Mouse (Mus musculus) embryonic stem cell, embryonic (primary cell): ENCODE measurements around the gene Thsd4.

Source experiments
- CTCF ChIA-PET, 4 experiments: fragments of 300-600 bp in 2 of 4; fragments of 350-600 bp in 2 of 4; sonication (Branson Sonifier 250); formaldehyde crosslinking; loops; one replicate each; lab custom pipeline; 2022; ENCODE audit warnings: inconsistent platforms in 2 of 4; lab: Charles Lee
- POLR2A ChIA-PET, 4 experiments: fragments of 300-600 bp in 2 of 4; fragments of 350-600 bp in 2 of 4; sonication (Branson Sonifier 250); formaldehyde crosslinking; loops; one replicate each; lab custom pipeline; 2022; ENCODE audit warnings: antibody characterized with exemption in 4 of 4, inconsistent platforms in 1 of 4; lab: Charles Lee

Thsd4 gene

DNA sequence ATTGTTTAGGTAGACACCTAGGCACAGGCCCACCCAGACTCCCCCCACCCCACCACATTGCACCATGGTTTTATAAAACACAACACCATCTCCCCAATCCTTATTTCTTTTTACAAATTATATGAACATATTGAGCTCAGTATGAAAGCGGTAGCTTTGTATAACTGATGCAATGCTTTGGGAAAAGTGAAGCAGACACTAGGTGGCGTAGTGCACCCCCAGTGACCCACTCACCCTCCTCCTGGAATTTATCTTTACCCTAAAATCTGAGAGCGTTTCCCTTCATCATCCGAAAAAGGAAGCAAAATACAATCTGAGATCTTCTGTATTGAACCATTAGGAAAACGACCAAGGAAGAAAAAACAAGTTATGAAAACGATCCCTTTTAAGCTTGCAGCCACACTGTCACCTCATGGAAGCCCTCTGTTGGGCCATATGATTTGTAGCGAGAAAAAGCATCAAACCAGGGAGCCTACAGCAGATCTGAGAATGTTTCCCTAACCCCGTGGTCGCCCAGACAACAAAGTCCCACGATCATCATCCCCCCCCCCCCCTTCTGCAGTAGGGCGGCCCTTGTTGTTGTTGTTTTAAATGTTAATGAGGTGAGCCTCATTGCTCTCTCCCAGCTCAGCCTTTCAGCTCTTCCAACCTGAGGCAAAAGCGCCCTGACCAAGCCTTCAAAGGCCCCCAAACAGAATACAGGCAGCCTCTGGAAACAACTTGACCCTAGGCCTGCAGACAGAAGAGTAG, 246.3 kb downstream of the Thsd4 start:
- CTCF ChIA-PET, result interaction anchor here (0.5 to 3.2 kb wide), 58 partner anchors 9 to 1126 kb away, joined by 3 to 24 read pairs (median 4); no protein-coding TSS in a partner anchor
- POLR2A ChIA-PET, result interaction anchor here in 3 of 4 experiments (0.6 to 1.4 kb wide), 14 partner anchors 9 to 745 kb away, joined by 3 to 9 read pairs (median 4); no protein-coding TSS in a partner anchor

DNA sequence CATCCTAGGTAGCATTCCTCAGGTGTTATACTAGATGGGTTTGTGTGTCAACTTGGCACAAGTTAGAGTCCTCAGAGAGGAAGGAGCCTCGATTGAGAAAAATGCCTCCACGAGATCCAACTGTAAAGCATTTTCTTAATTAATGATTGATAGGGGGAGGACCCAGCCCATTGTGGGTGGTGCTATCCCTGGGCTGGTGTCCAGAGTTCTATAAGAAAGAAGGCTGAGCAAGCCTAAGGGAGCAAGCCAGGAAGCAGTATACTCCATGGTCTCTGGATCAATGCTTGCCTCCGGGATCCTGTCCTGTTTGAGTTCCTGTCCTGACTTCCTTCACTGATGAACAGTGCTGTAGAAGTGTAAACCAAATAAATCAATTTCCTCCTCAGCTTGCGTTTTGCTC, 247.3 kb downstream of the Thsd4 start:
- POLR2A ChIA-PET, result no interaction called here
- CTCF ChIA-PET, result interaction anchor here in 3 of 4 experiments (0.6 to 2.2 kb wide), 4 partner anchors 8 to 518 kb away, joined by 3 to 11 read pairs (median 7); no protein-coding TSS in a partner anchor

DNA sequence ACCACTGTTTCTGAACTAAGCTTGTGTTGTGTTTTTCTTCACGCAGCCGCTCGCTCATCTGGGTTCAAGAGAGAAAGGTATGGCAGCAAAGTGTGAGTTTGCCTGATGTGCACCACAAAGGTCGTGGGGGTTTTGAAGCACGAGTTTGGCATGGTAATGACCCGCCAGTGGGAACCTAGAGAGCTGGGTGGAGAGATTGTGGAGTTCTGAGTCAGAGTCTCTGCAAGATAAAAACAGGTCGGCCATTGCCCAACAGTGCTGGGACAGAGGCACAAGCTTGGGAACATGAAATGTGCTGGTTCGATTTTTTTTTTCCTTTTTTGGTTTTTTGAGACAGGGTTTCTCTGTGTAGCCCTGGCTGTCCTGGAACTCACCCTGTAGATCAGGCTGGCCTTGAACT, 249.5 kb downstream of the Thsd4 start:
- POLR2A ChIA-PET, result interaction anchor here in 3 of 4 experiments (0.6 to 1.9 kb wide), 10 partner anchors 9 to 1354 kb away, joined by 3 to 18 read pairs (median 4); no protein-coding TSS in a partner anchor
- CTCF ChIA-PET, result interaction anchor here in 2 of 4 experiments (0.7 to 1.3 kb wide), 4 partner anchors 11 to 303 kb away, joined by 3 to 4 read pairs (median 3); no protein-coding TSS in a partner anchor

DNA sequence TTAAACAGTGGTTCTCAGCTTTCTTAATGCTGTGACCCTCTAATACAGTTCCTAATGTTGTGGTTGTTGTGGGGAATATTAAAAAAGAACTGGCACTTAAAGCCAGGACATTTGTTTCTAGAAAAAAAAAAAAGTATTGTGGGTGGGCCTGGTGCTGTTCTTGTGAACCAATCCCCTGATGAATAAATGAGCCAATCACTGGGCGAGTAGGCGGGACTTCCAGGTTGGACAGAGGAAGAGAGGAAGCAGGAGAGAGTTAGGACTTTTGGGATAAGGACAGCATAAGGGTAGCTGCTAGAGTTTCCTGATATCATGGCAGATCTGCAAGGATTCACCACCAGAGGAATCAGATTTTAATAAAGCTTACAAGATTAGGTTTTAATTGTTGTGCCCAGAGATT, 249.9 kb downstream of the Thsd4 start:
- ChIA-PET CTCF (interaction anchor here in 2 of 4 experiments (0.7 to 1.3 kb wide), 4 partner anchors 11 to 303 kb away, joined by 3 to 4 read pairs (median 3); no protein-coding TSS in a partner anchor), POLR2A (interaction anchor here in 3 of 4 experiments (0.7 to 1.9 kb wide), 10 partner anchors 9 to 663 kb away, joined by 3 to 6 read pairs (median 3); no protein-coding TSS in a partner anchor)

DNA sequence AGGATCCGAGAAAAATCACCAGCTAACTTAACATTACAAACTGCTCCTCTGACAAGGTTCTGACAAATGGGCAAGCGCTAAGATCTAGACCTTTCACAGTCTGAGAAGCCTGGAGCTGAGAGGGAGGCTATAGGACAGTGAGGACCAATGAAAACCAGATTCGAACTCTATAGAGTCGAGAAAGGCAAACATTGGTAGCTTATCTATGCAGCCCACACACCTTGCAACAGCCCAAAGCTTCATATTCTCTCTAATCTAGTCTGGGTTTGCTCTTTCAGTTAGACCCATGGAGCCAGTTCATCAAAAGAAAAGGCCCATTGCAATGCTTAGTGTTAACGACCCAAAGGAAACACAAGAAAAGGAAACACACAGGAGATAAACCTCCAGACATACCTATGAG, 252.0 kb downstream of the Thsd4 start:
- CTCF ChIA-PET, result no interaction called here
- POLR2A ChIA-PET, result interaction anchor here in 1 of 4 experiments (0.6 kb wide), 1 partner anchor 13 kb away, joined by 3 read pairs; no protein-coding TSS in a partner anchor

DNA sequence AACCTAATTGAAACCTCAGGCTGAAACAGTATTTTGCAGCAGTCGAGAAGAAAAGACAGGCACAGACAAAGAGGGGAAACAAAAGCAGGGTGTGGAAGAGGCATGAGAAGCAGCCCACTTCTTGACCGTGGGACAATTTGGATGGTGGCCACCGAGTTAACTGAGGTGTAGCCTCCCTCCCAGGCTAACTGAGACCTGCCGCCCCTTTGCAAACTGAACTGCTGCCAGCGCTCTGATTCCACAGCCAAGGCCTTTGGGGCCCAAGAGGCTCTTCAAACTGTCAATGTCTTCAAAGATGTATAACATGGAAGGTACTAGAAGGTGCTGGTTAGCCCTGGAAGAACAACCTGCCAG, 254.6 kb downstream of the Thsd4 start:
- ChIA-PET POLR2A (no interaction called here), CTCF (interaction anchor here in 3 of 4 experiments (1.4 to 2.4 kb wide), 3 partner anchors 8 to 9 kb away, joined by 5 to 11 read pairs (median 8); no protein-coding TSS in a partner anchor)

DNA sequence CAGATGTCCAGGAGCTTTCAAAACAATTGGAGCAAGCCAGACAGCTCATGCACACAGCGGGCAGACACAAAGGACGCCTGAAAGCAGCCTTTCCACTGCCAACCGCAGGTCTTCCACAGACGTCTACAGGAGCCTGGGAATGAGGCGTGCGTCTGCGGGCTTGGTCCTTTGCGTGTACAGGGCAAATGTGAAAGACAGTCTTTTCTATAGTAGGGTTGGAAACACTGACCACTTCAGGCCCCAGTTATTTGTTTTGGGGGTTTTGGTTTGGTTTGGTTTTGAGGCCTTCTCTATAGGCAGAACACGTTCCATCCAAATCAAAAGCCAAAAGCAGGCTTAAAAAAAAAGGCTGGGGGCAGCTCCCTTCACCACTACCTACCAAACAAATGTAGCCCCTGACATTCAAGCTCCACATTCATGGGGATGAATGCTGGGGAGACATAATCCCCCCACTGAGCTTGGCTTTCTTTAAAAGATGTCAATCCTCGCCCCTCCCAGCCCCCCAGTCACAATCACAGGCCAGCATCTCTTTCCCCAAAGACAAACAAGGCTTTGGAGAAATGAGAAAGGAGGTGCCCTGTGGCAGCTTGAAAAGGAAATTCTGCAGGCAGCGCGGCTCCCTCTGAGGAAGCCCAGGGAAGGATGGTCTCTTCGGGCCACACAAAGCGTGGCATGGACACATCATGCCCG, 255.1 kb downstream of the Thsd4 start:
- CTCF ChIA-PET, result interaction anchor here in 3 of 4 experiments (1.2 to 2.4 kb wide), 4 partner anchors 9 to 22 kb away, joined by 4 to 11 read pairs (median 6); no protein-coding TSS in a partner anchor
- POLR2A ChIA-PET, result no interaction called here

DNA sequence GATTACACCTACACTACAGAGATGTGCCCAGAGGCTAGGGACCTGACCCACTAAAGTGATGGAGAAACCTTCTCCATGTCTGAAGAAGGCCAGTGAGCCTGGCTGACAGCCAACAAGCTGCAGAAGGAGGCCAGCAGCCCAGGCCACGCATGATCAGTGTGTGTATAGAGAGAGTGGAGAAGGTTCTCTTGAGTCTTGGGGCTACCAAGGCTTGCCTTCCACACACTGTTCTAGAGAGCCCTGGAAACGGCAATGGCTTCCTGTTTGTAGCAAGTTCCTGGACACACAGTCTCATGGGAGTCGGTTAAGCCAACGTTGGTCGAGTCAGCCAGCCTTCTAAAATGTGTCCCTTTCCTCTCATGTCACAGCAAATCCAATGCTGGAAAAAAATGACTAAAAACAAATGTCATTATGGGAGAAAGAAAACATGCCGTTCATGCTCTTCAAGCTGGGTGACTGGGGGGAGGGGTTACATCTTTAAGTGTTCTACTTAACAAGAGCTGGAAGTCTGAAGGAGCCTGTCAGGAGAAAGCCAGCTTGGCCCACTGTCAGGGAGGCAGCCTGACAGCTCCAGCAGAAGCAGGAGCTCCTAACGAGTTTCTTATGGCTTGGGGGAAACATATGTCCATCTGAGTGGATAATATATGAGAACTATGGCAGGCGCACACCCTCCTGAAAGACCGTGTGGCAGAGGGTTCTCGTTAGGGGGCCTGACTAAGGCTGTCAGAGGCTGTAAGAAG, 257.1 kb downstream of the Thsd4 start:
- POLR2A ChIA-PET, result no interaction called here
- CTCF ChIA-PET, result interaction anchor here in 1 of 4 experiments (2.4 kb wide), 1 partner anchor 11 kb away, joined by 5 read pairs; no protein-coding TSS in a partner anchor

DNA sequence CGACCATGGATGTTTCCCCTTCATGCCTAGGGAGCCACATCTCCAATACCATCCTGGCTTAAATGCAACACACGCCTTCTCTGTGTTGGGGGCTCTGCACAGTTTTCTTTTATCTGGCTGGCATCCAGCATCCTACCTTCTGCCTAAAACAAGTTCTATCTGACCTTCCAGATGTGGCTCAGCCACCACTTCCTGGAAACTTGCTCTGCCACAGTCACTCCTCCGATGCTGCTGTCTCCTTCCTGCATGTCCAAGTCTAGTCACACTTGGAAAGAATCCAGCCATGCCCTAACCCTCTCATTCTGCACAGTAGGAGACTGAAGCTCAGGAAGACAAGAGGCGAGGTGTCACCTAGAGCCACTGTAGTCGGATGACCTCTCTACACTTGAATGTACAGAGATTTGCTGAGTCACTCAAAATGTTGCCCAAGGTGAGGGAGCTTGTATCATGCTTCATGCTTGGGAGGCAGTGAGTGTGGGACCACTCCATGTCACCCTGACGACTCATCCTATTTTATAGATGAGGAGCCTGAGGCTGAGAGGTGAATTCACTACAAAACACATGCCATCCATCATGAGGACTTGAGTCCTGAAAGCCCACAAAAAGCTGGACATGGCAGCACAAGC, 259.2 kb downstream of the Thsd4 start:
- POLR2A ChIA-PET, result interaction anchor here in 2 of 4 experiments (0.6 to 1.6 kb wide), 3 partner anchors 10 to 360 kb away, joined by 3 to 5 read pairs (median 4); no protein-coding TSS in a partner anchor
- CTCF ChIA-PET, result interaction anchor here in 1 of 4 experiments (1.1 to 2.2 kb wide), 2 partner anchors 13 to 19 kb away, joined by 6 read pairs; no protein-coding TSS in a partner anchor

DNA sequence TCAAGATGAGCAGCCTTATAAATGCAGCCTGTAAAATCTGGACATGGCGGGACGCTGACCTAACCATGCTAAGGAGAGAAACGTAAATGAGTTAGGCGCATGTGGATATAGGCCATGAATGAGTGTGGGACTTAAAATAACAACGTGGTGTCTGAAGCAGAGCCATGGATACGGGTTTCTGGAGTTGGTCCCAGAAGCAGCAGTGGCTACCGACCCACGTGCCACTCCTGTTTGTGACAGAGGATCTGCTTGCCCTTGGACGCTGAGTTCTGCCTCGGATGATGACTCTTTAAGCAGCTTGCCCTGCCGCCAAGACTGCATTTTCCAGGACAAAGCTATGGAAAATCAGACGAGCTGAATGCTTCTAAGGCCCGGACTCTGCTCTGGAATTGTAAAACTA, 262.2 kb downstream of the Thsd4 start:
- ChIA-PET CTCF (interaction anchor here in 2 of 4 experiments (0.7 kb wide), 2 partner anchors 16 to 17 kb away, joined by 3 read pairs; no protein-coding TSS in a partner anchor), POLR2A (interaction anchor here in 2 of 4 experiments (0.6 to 1.3 kb wide), 2 partner anchors 12 to 16 kb away, joined by 3 to 4 read pairs; no protein-coding TSS in a partner anchor)

DNA sequence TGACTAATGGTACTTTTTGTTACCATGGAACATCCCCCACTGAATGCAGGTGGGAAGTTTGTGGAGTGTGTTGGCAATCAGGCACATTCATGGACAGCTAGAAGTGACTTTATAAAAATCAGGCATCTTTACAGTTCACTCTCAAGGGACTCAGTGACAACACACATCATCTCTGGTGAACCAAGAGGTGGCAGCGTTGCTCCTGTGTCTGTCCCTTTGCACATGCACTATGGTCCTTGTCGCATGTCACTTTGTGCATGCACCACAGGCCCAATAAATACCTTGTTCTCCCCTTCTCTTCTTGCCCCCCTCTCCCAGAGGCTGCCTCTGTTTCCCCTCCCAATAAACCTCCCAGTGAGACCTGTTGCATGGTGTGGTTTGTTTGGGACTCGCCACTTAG, 270.1 kb downstream of the Thsd4 start:
- POLR2A ChIA-PET, result no interaction called here
- CTCF ChIA-PET, result interaction anchor here in 2 of 4 experiments (1.0 to 2.2 kb wide), 3 partner anchors 8 to 311 kb away, joined by 4 to 8 read pairs (median 4); no protein-coding TSS in a partner anchor

DNA sequence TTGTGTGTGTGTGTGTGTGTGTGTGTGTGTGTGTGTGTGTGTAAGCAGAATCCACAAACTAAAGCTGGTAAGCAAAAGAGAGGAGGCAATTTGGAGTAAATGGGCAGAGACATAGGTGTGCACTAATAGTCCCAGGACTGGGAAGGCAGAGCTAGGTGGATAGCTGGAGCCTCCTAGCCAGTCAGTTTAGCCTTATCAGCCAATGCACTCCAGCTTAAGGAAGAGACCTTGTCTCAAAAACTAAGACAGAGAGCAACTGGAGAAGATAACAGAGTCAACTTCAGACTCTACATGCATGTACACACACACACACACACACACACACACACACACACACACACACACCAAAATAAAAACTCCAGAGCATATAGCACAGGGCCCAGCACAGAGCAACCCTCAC, 271.4 kb downstream of the Thsd4 start:
- POLR2A ChIA-PET, result interaction anchor here in 3 of 4 experiments (0.6 to 1.7 kb wide), 6 partner anchors 19 to 297 kb away, joined by 3 to 5 read pairs (median 4); no protein-coding TSS in a partner anchor
- CTCF ChIA-PET, result interaction anchor here in 3 of 4 experiments (0.5 to 1.2 kb wide), 5 partner anchors 25 to 298 kb away, joined by 3 to 6 read pairs (median 3); no protein-coding TSS in a partner anchor

DNA sequence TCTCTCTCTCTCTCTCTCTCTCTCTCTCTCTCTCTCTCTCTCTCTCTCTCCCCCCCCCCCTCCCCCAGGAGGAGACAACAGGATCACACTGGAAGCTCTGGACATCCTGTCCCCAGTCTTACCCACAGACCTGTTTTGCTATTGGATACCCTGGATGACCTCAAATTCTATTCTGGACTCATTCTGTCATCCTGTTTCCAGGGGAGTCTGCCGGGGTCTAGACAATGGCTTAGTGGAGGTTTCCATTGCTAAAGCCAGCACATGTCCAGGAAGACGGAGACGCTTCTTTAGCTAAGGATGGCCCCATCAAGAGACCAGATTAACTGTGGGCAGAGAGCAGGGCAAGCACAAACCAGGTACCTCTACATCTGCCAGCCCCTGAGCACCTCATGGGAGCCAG, 273.8 kb downstream of the Thsd4 start:
- ChIA-PET CTCF (interaction anchor here in 1 of 4 experiments (0.6 kb wide), 1 partner anchor 300 kb away, joined by 4 read pairs; no protein-coding TSS in a partner anchor), POLR2A (no interaction called here)

DNA sequence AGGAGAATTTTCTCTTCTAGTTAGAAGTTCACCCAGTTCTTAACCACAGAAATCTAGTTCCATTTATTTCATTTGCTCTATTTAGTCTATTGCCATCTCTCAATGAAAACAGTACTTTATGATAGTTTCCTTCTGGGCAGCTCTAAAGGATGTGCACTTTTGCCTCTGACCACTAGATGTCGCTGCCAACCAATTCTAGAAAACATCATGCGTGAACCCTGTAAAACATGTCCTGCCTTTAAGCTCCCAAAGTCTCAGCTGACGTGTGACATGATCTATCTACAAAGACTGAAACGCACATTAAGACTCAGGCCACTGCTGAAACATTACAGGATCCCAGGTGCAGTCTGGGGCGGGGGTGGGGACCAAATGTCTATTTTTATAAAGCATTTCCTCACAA, 276.9 kb downstream of the Thsd4 start:
- ChIA-PET POLR2A (interaction anchor here in 1 of 4 experiments (0.5 to 0.7 kb wide), 2 partner anchors 423 to 1669 kb away, joined by 3 to 11 read pairs; partner anchors contain the start of gene Rplp1), CTCF (interaction anchor here (0.5 to 3.7 kb wide), 79 partner anchors 8 to 1072 kb away, joined by 3 to 74 read pairs (median 4); partner anchors contain the start of genes Larp6 (in 1 of the 4) and Nr2e3 (in 1 of the 4))

DNA sequence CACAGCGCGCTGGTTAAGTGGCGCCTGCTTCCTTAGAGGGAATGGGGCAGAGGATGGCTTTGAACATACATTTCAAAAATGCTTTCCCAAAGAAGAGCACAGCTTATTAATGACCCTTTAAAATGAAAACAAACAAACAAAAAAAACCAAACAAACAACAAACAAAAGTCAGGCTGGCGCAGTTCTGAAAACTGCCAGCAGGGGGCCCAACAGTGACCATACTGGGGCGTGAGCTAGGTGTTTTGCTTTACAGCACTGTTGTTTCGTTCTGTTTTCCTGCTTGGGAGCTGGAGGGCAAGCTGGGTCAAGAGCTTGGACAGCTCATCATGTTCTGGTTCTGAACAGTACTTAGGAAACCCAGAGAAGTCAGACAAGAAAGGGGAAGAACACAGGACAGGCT, 278.3 kb downstream of the Thsd4 start:
- CTCF ChIA-PET, result interaction anchor here (0.5 to 3.7 kb wide), 61 partner anchors 9 to 1652 kb away, joined by 3 to 74 read pairs (median 4); partner anchors contain the start of genes Larp6 (in 1 of the 4) and Thsd4 (in 1 of the 4)
- POLR2A ChIA-PET, result interaction anchor here in 2 of 4 experiments (0.6 to 1.8 kb wide), 3 partner anchors 36 to 444 kb away, joined by 3 to 4 read pairs (median 3); no protein-coding TSS in a partner anchor

DNA sequence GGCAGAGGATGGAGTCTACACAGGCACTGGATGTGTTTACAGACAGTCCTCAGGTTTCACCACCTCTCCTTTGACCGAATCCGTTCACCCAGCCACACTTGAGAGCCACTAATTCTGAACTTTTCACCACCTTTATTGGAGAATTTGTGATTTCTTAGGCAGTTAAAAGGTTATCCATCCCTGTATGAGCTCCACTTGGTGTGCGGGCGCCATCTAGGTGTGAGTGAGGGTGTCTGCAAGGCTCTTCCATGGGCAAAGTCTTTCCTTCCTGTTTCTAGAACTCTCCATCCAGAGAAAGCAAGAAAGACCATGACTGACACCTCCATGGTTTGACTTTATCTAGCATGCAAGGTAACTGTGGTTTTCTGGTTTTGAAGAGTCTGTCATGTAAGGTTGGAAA, 284.2 kb downstream of the Thsd4 start:
- POLR2A ChIA-PET, result no interaction called here
- CTCF ChIA-PET, result interaction anchor here in 3 of 4 experiments (0.5 to 1.9 kb wide), 10 partner anchors 18 to 354 kb away, joined by 3 to 12 read pairs (median 3); no protein-coding TSS in a partner anchor

DNA sequence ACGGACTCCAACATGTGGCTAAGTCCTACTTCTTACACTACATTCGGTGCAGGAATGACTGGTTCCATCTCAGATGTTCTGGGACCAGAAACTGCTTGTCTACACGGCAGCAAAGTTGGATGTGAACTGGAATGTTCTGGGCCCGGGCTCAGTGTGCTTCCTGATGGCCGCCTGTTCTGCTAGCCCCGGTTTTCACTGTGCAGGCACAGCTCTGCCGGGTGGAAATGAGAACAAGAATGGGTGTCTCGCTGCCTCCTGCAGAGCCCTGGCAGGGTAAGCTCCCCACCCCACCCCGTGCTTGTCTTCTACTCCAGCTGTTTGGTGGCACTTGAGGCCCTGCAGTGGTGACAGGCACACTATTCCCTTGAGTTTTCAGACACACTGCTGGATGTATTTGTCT, 285.7 kb downstream of the Thsd4 start:
- POLR2A ChIA-PET, result no interaction called here
- CTCF ChIA-PET, result no interaction called here
